Comparison of ENCODE assay signal across 27 mouse cellular contexts in the genomic region with DNA sequence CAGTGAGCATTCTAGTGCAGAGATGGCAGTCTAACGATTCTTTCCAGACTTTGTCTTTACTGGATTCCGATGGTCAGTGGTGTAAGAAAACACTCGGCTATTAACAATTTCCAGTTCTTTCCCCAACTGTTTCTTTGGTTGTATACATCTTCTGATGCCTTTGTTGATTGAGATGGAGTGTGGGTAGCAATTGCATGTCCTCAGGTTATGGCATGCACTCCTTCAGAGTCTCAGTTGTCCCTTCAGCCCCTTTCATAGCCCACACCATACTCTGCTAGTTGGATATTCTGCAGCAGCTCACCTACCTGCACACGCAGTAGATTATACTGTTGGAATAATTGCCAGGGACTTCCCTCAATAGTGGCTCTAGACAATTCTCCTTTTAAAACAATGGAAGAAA.
"Had no signal": no experiment of that assay in that cellular context is flagged by ENCODE, and none has a peak within 500 bp of the region (broad histone marks: within the 10 kb centered on the region; RNA-seq: fewer than 3 reads in every experiment).

No protein-coding gene starts in this region.

- ATAC-seq: forebrain, embryonic 13.5 days; forebrain, embryonic 14.5 days; forebrain, embryonic 15.5 days; forebrain, embryonic 16.5 days; forebrain, postnatal 0 days had no signal

- H3K36me3 ChIP-seq: embryonic facial prominence, embryonic 12.5 days; embryonic facial prominence, embryonic 15.5 days; forebrain, embryonic 12.5 days; forebrain, embryonic 15.5 days had no signal

- H3K4me2 ChIP-seq: embryonic facial prominence, embryonic 12.5 days; embryonic facial prominence, embryonic 13.5 days; embryonic facial prominence, embryonic 15.5 days; forebrain, embryonic 12.5 days; forebrain, embryonic 13.5 days; forebrain, embryonic 15.5 days had no signal

- H3K27me3 ChIP-seq: embryonic facial prominence, embryonic 12.5 days; embryonic facial prominence, embryonic 13.5 days; embryonic facial prominence, embryonic 15.5 days; forebrain, embryonic 12.5 days; forebrain, embryonic 13.5 days; forebrain, embryonic 15.5 days had no signal

- H3K4me3 ChIP-seq: embryonic facial prominence, embryonic 10.5 days; embryonic facial prominence, embryonic 12.5 days; embryonic facial prominence, embryonic 13.5 days; embryonic facial prominence, embryonic 15.5 days; erythroblast, embryonic 14.5 days; forebrain, embryonic 10.5 days; forebrain, embryonic 12.5 days; forebrain, embryonic 13.5 days; forebrain, embryonic 15.5 days; gastrocnemius, adult 2 months had no signal

- H3K9me3 ChIP-seq: embryonic facial prominence, embryonic 10.5 days; embryonic facial prominence, embryonic 12.5 days; embryonic facial prominence, embryonic 13.5 days; embryonic facial prominence, embryonic 15.5 days; forebrain, embryonic 10.5 days; forebrain, embryonic 12.5 days; forebrain, embryonic 13.5 days; forebrain, embryonic 15.5 days had no signal

- H3K27ac ChIP-seq: embryonic facial prominence, embryonic 10.5 days; embryonic facial prominence, embryonic 12.5 days; embryonic facial prominence, embryonic 13.5 days; embryonic facial prominence, embryonic 15.5 days; forebrain, embryonic 10.5 days; forebrain, embryonic 12.5 days; forebrain, embryonic 13.5 days; forebrain, embryonic 15.5 days; gastrocnemius, adult 2 months had no signal

- H3K9ac ChIP-seq: embryonic facial prominence, embryonic 12.5 days; embryonic facial prominence, embryonic 13.5 days; embryonic facial prominence, embryonic 15.5 days; forebrain, embryonic 12.5 days; forebrain, embryonic 13.5 days; forebrain, embryonic 15.5 days; forebrain, postnatal 0 days had no signal

- DNase-seq: cerebellum, adult 18-20 months; cerebellum, adult 8-10 months; cerebellum, adult 9-10 months; cerebellum, adult 9-11 months; cerebellum, postnatal 10 days; cerebellum, postnatal 14 days; cerebellum, postnatal 25 days; cerebellum, postnatal 36 days; embryo, embryonic 11 days; forebrain, postnatal 0 days; gastrocnemius, adult 2 months; gastrocnemius, postnatal 10 days; gastrocnemius, postnatal 14 days; gastrocnemius, postnatal 25 days; gastrocnemius, postnatal 36 days; heart, adult 18-20 months had no signal
